8 mouse cellular contexts compared by ENCODE assay signal in the genomic region with DNA sequence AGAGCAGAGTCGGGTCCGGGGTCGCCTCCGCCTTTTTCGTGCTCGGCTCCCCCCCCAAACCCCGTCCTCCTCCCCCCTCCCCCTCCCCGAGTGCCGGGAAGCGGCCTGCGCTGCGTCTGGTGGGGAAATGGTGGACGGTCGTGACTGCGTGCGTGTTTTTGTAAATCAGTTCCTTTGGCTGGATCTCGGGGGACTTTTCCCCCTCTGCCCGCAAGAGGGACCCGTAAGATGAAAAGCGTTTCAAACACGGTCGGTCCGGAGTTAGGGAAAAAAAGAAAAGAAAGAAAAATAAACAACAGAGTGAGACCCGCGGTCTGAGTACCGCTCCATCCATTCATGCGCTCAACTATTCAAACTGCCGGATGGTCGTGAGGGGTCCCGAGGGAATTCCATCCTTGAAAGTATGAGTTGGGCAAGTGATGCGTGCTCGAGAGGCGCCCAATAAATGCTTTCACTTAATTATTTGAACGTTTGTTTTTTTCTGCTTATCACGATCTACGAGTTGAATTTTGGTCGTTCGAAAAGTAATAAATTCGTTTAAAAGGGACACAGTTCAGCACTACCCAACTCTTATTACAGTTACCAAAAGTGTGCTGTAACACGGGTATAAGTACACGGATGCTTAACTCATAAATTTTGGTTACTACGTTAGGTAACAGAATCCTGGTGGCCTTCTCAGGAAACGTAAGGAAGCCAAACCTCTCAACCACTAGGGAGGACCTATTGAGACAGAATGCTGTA. TPM values are rescaled to one million over a fixed set of nuclear protein-coding genes. Genes with fewer than 3 reads are reported as not detected.
A peak's percentile ranks its signal among the peaks of the same experiment; 100 is the strongest.
DNase-seq lines count a peak whose midpoint lies in the region; ATAC-seq lines count a peak whose summit lies in the region.

No protein-coding gene starts in this region.

- H3K4me3 ChIP-seq in heart, embryonic 10.5 days, result peak overlapping the region; percentile 64
- peak overlapping the region; percentile 86 for H3K4me3 ChIP-seq in brown adipose tissue, adult 24 weeks (ENCODE audit: insufficient read depth, low read depth, low read length)
- peak overlapping the region; percentile 50 for H3K4me3 ChIP-seq in hindbrain, embryonic 14.5 days (replicated peaks; ENCODE audit: low read length)
- peak overlapping the region; percentile 63 for H3K4me3 ChIP-seq in midbrain, embryonic 10.5 days

- H3K9me3 ChIP-seq in heart, embryonic 10.5 days, result no peaks in the 10 kb centered on the region
- H3K9me3 ChIP-seq in hindbrain, embryonic 14.5 days (ENCODE audit: control insufficient read depth, low read length), result no peaks in the 10 kb centered on the region
- H3K9me3 ChIP-seq in midbrain, embryonic 10.5 days (replicated peaks), result no peaks in the 10 kb centered on the region

- ATAC-seq in hindbrain, embryonic 14.5 days (ENCODE audit: low FRiP score), result peak; percentile 86

- peaks cover 9% of the 10 kb centered on the region for H3K36me3 ChIP-seq in heart, embryonic 10.5 days
- no peaks in the 10 kb centered on the region for H3K36me3 ChIP-seq in hindbrain, embryonic 14.5 days (replicated peaks; ENCODE audit: control insufficient read depth, insufficient read depth)
- peaks cover 12% of the 10 kb centered on the region; the same call in 1 of the 2 replicates for H3K36me3 ChIP-seq in midbrain, embryonic 10.5 days

- DNase-seq in heart, embryonic 10.5 days (ENCODE audit: low spot score), result no peak
- no peak for DNase-seq in heart, postnatal 36 days
- DNase-seq in 416B (ENCODE audit: low read depth), result peak; percentile 61
- peak; percentile 56 for DNase-seq in hindbrain, embryonic 14.5 days (ENCODE audit: low spot score)
- DNase-seq in midbrain, embryonic 10.5 days (ENCODE audit: low spot score), result no peak
- no peak for DNase-seq in frontal cortex, adult 2 months (ENCODE audit: extremely low spot score in 1 of 2, low spot score in 1 of 2)
- DNase-seq in spleen, adult 12 weeks (ENCODE audit: low spot score), result no peak

- H3K4me1 ChIP-seq in heart, embryonic 10.5 days, result peaks cover 2% of the 10 kb centered on the region; the same call in 1 of the 2 replicates
- no peaks in the 10 kb centered on the region for H3K4me1 ChIP-seq in brown adipose tissue, adult 24 weeks (ENCODE audit: control insufficient read depth, insufficient read depth, insufficient read length, low read length)
- peaks cover 13% of the 10 kb centered on the region; the same call in 1 of the 2 replicates for H3K4me1 ChIP-seq in hindbrain, embryonic 14.5 days (replicated peaks; ENCODE audit: control insufficient read depth, insufficient read depth, low read length)
- peaks cover 19% of the 10 kb centered on the region for H3K4me1 ChIP-seq in midbrain, embryonic 10.5 days

- peak overlapping the region; percentile 63 for H3K9ac ChIP-seq in hindbrain, embryonic 14.5 days

- H3K27me3 ChIP-seq in heart, embryonic 10.5 days (ENCODE audit: insufficient read depth, poor library complexity, severe bottlenecking), result no peaks in the 10 kb centered on the region
- H3K27me3 ChIP-seq in hindbrain, embryonic 14.5 days (ENCODE audit: control insufficient read depth, insufficient read depth, low read length), result no peaks in the 10 kb centered on the region
- H3K27me3 ChIP-seq in midbrain, embryonic 10.5 days (ENCODE audit: low read depth, poor library complexity, severe bottlenecking), result peaks cover 6% of the 10 kb centered on the region

- 13% methylated on average over 40 of the region's 43 CpGs for WGBS in heart, embryonic 10.5 days
- WGBS in hindbrain, embryonic 14.5 days, result 17% methylated on average over 35 of the region's 43 CpGs
- 19% methylated on average over 43 of the region's 43 CpGs for WGBS in midbrain, embryonic 10.5 days

- H3K27ac ChIP-seq in heart, embryonic 10.5 days, result peak overlapping the region; percentile 91
- peak overlapping the region; percentile 94 for H3K27ac ChIP-seq in brown adipose tissue, adult 24 weeks (replicated peaks; ENCODE audit: low read depth, low read length)
- H3K27ac ChIP-seq in hindbrain, embryonic 14.5 days, result peak overlapping the region; percentile 96
- peak overlapping the region; percentile 92 for H3K27ac ChIP-seq in midbrain, embryonic 10.5 days (replicated peaks)

- peak overlapping the region; percentile 63 for H3K4me2 ChIP-seq in hindbrain, embryonic 14.5 days (replicated peaks)

- intact Hi-C loops in heart, postnatal 36 days (cut with DNase I), result loop anchor here (10.0 kb wide), 1 partner anchor 153 kb away; the partner anchor contains the start of genes Armcx3 and Armcx6

RNA-seq across cellular contexts. Expression of gene Hnrnph2, which starts 0.6 kb away (rescaled TPM):
- polyA plus RNA-seq in heart, embryonic 10.5 days (2016; fragmentation: Nextera tagmentation; extraction: Ambion mirVana), result 142 and 149 TPM in 2 replicates
- total RNA-seq in heart, postnatal 36 days (2021), result 10 to 100 TPM; 66.8 to 71.8 TPM
- polyA plus RNA-seq in brown adipose tissue, adult 24 weeks (2012; ENCODE audit: insufficient read depth, insufficient read length, missing spikeins), result 44.5 and 46.4 TPM in 2 replicates
- 90.2 and 102 TPM in 2 replicates for polyA plus RNA-seq in hindbrain, embryonic 14.5 days (2014; fragmentation: Nextera tagmentation; extraction: Ambion mirVana)
- polyA plus RNA-seq in midbrain, embryonic 10.5 days (2016; fragmentation: Nextera tagmentation; extraction: Ambion mirVana), result 224 and 230 TPM in 2 replicates
- polyA plus RNA-seq in frontal cortex, adult 2 months (2012; rRNA removed), result 112 and 121 TPM in 2 replicates

RNA-seq across cellular contexts. Expression of gene Gla, which starts 0.6 kb away (rescaled TPM):
- 4.3 and 6.6 TPM in 2 replicates for polyA plus RNA-seq in heart, embryonic 10.5 days (2016; fragmentation: Nextera tagmentation; extraction: Ambion mirVana)
- 1 to 10 TPM; 1.4 to 1.9 TPM for total RNA-seq in heart, postnatal 36 days (2021)
- 3.0 and 5.2 TPM in 2 replicates for polyA plus RNA-seq in brown adipose tissue, adult 24 weeks (2012; ENCODE audit: insufficient read depth, insufficient read length, missing spikeins)
- 2.4 and 4.1 TPM in 2 replicates for polyA plus RNA-seq in hindbrain, embryonic 14.5 days (2014; fragmentation: Nextera tagmentation; extraction: Ambion mirVana)
- polyA plus RNA-seq in midbrain, embryonic 10.5 days (2016; fragmentation: Nextera tagmentation; extraction: Ambion mirVana), result 7.9 and 9.2 TPM in 2 replicates
- 7.1 and 8.0 TPM in 2 replicates for polyA plus RNA-seq in frontal cortex, adult 2 months (2012; rRNA removed)

RNA-seq across cellular contexts. Expression of gene Rpl36a, which starts 16.1 kb away (rescaled TPM):
- polyA plus RNA-seq in heart, embryonic 10.5 days (2016; fragmentation: Nextera tagmentation; extraction: Ambion mirVana), result 252 and 287 TPM in 2 replicates
- 100 to 1,000 TPM in 1 of 2 experiments, 10 to 100 TPM in 1; 99.3 to 127 TPM for total RNA-seq in heart, postnatal 36 days (2021)
- polyA plus RNA-seq in brown adipose tissue, adult 24 weeks (2012; ENCODE audit: insufficient read depth, insufficient read length, missing spikeins), result 283 and 306 TPM in 2 replicates
- polyA plus RNA-seq in hindbrain, embryonic 14.5 days (2014; fragmentation: Nextera tagmentation; extraction: Ambion mirVana), result 187 and 221 TPM in 2 replicates
- polyA plus RNA-seq in midbrain, embryonic 10.5 days (2016; fragmentation: Nextera tagmentation; extraction: Ambion mirVana), result 260 and 328 TPM in 2 replicates
- 453 and 529 TPM in 2 replicates for polyA plus RNA-seq in frontal cortex, adult 2 months (2012; rRNA removed)

RNA-seq across cellular contexts. Expression of gene Btk, which starts 18.2 kb away (rescaled TPM):
- 0.86 and 2.5 TPM in 2 replicates for polyA plus RNA-seq in heart, embryonic 10.5 days (2016; fragmentation: Nextera tagmentation; extraction: Ambion mirVana)
- 1 to 10 TPM; 1.1 to 1.3 TPM for total RNA-seq in heart, postnatal 36 days (2021)
- 0.79 and 1.4 TPM in 2 replicates for polyA plus RNA-seq in brown adipose tissue, adult 24 weeks (2012; ENCODE audit: insufficient read depth, insufficient read length, missing spikeins)
- 0.29 TPM in 1 of 2 replicates, not detected in the other for polyA plus RNA-seq in hindbrain, embryonic 14.5 days (2014; fragmentation: Nextera tagmentation; extraction: Ambion mirVana)
- 1.0 and 1.3 TPM in 2 replicates for polyA plus RNA-seq in midbrain, embryonic 10.5 days (2016; fragmentation: Nextera tagmentation; extraction: Ambion mirVana)
- polyA plus RNA-seq in frontal cortex, adult 2 months (2012; rRNA removed), result 0.76 and 1.3 TPM in 2 replicates

RNA-seq across cellular contexts. Expression of gene Timm8a1, which starts 59.9 kb away (rescaled TPM):
- 99.7 and 120 TPM in 2 replicates for polyA plus RNA-seq in heart, embryonic 10.5 days (2016; fragmentation: Nextera tagmentation; extraction: Ambion mirVana)
- 10 to 100 TPM; 20.7 to 20.8 TPM for total RNA-seq in heart, postnatal 36 days (2021)
- 54.9 and 72.7 TPM in 2 replicates for polyA plus RNA-seq in brown adipose tissue, adult 24 weeks (2012; ENCODE audit: insufficient read depth, insufficient read length, missing spikeins)
- 48.5 and 50.1 TPM in 2 replicates for polyA plus RNA-seq in hindbrain, embryonic 14.5 days (2014; fragmentation: Nextera tagmentation; extraction: Ambion mirVana)
- polyA plus RNA-seq in midbrain, embryonic 10.5 days (2016; fragmentation: Nextera tagmentation; extraction: Ambion mirVana), result 83.6 and 105 TPM in 2 replicates
- 13.0 and 13.1 TPM in 2 replicates for polyA plus RNA-seq in frontal cortex, adult 2 months (2012; rRNA removed)

Comparison
In these comparisons a context has a peak if more than half of its experiments do, and no peak if none do; other contexts are left out.
1. DNase-seq: peak in 416B (single experiment) and hindbrain, embryonic 14.5 days (single experiment); none in heart, embryonic 10.5 days (single experiment), heart, postnatal 36 days (0 of 2), midbrain, embryonic 10.5 days (single experiment), frontal cortex, adult 2 months (0 of 2) and spleen, adult 12 weeks (single experiment).
2. Peak in every context shown above with its lines, with median percentiles within 50 percentile points of each other: H3K27ac ChIP-seq and H3K4me3 ChIP-seq.